Mouse (Mus musculus): ENCODE measurements around the gene Pop5. TPM values are rescaled to one million over a fixed set of nuclear protein-coding genes. Genes with fewer than 3 reads are reported as not detected.
A peak's percentile ranks its signal among the peaks of the same experiment; 100 is the strongest.

Pop5 gene
- polyA plus RNA-seq, 1 experiment from 2014 or later = 114 TPM

DNA sequence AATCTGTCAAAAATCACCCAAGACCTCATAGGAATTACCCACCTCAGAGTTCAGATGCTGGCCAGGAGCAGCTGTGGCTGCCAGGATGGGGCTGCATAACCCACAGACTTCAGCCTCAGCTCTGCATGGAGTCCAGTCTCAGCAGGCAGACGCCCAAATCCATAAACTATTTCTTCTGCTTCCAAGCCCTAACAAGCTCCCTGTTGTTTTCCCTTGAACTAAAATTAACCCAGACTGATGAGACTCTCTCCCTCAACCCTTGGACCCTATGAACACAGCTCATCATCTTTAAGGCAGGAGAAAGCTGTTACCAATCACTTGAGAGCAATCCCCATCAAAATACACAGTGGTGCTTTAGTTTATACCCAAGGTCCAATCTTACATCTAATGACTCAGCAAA is 19.8 kb downstream of the Pop5 start:
- H3K36me3 ChIP-seq (replicated peaks) = peaks cover 74% of the 10 kb centered on the region
- DNase-seq (ENCODE audit: low spot score) = no peak
- no peaks in the 10 kb centered on the region for H3K4me1 ChIP-seq
- 78% methylated on average over 1 of the region's 1 CpGs for WGBS
- H3K27ac ChIP-seq (replicated peaks) = no peak overlapping the region
- no peaks in the 10 kb centered on the region for H3K9me3 ChIP-seq
- H3K4me3 ChIP-seq = no peak overlapping the region
- H3K27me3 ChIP-seq (replicated peaks; ENCODE audit: low read depth, poor library complexity, severe bottlenecking) = no peaks in the 10 kb centered on the region

DNA sequence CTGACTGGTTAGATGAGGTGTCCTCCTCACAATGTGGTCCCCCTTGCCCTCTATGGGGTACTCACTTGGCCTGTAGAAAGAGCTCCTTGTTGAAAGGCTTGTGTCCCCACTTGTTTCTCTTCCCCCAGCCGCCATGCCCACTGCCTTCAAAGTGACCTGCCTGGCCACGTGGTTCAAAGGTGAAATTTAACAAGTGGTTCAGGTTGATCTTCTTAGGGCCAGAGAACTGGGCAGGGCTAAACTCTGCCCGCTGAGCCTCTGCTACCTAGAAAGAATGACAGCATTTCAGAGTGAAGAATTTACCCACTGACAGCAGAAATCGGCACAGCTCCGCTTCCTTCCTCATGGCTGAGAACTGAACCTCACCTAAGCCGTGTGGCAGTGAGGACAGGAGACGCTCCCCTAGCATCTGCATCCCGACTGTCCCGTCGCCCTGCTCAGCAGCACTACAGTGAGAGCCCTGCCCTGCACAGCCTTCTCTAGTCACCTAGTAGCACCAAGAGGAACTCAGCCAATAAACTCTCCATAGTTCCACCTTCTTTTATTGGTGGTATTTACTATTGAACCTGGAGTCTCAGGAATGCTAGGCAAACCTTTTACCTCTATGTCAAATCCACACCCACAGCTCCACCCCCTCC is 21.4 kb downstream of the Pop5 start:
- Histone ChIP-seq H3K4me3 (no peak overlapping the region), H3K27ac (replicated peaks) (no peak overlapping the region), H3K9me3 (no peaks in the 10 kb centered on the region), H3K27me3 (replicated peaks; ENCODE audit: low read depth, poor library complexity, severe bottlenecking) (no peaks in the 10 kb centered on the region), H3K4me1 (no peaks in the 10 kb centered on the region), H3K36me3 (replicated peaks) (peaks cover 70% of the 10 kb centered on the region)
- DNase-seq (ENCODE audit: low spot score) = no peak
- 91% methylated on average over 10 of the region's 10 CpGs for WGBS

DNA sequence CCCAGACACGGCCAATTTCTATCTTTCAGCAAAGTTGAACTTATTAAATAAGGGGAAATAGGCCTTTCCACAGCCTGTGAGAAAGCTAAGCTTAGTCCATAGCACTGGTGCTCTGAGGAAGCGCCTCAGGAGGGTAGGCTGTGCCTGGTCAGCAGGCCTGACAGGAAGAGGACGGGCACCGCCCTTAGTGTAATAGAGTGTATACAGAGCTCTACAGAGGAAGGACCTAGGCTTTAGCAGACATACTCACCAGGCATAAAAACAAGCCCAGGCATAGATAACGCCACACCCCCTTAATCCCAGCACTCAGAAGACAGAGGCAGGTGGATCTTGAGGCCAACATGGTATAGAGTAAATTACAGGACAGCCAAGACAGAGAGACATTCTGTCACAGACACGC is 24.7 kb downstream of the Pop5 start:
- H3K4me1 ChIP-seq = no peaks in the 10 kb centered on the region
- no peak for DNase-seq (ENCODE audit: low spot score)
- no peak overlapping the region for H3K27ac ChIP-seq (replicated peaks)
- H3K36me3 ChIP-seq (replicated peaks) = peaks cover 90% of the 10 kb centered on the region
- no peak overlapping the region for H3K4me3 ChIP-seq
- 87% methylated on average over 6 of the region's 6 CpGs for WGBS
- no peaks in the 10 kb centered on the region for H3K9me3 ChIP-seq
- no peaks in the 10 kb centered on the region for H3K27me3 ChIP-seq (replicated peaks; ENCODE audit: low read depth, poor library complexity, severe bottlenecking)

DNA sequence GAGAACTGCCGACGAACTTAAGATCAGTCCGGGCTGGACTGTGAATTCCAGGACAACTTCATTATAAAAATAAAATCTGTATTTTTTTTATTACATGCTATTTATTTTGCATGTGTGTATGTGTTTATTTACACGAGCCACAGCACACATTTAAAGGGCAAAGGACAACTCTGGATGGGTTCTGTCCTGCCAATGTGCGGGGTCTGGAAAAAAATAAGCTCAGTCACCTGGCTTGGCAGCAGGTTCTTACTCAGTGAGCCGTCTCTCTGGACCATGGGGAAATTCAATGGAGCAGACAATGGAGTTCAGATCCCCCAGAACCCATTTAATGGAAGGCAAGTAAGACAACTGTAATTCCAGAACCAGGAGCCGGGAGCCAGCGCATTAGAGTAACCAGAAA is 25.5 kb downstream of the Pop5 start:
- no peaks in the 10 kb centered on the region for H3K27me3 ChIP-seq (replicated peaks; ENCODE audit: low read depth, poor library complexity, severe bottlenecking)
- peaks cover 88% of the 10 kb centered on the region for H3K36me3 ChIP-seq (replicated peaks)
- H3K27ac ChIP-seq (replicated peaks) = no peak overlapping the region
- peaks cover 1% of the 10 kb centered on the region; the same call in 1 of the 2 replicates for H3K4me1 ChIP-seq
- WGBS = 90% methylated on average over 8 of the region's 8 CpGs
- no peaks in the 10 kb centered on the region for H3K9me3 ChIP-seq
- DNase-seq (ENCODE audit: low spot score) = no peak
- H3K4me3 ChIP-seq = no peak overlapping the region

DNA sequence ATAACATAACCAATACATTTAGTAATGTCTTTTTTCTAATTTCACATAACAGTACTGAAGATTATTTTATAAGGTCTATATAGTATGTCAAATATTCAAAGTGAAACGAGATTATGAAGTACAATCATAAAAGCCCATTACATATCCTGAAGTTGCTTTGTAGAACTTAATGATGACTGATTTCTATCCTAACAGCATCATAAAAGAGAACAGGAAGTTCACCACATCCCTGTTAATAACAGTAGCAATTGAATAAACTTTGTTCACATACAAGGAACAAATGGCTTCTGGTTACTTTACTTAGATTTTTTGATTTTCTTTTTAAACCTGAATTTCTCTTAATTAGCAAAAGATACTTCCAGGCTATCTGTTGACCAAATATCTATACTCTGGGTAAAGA is 26.2 kb downstream of the Pop5 start:
- H3K27me3 ChIP-seq (replicated peaks; ENCODE audit: low read depth, poor library complexity, severe bottlenecking) = no peaks in the 10 kb centered on the region
- no peak overlapping the region for H3K27ac ChIP-seq (replicated peaks)
- no peaks in the 10 kb centered on the region for H3K9me3 ChIP-seq
- peaks cover 5% of the 10 kb centered on the region; the same call in 1 of the 2 replicates for H3K4me1 ChIP-seq
- DNase-seq (ENCODE audit: low spot score) = no peak
- whole genome bisulfite sequencing = 83% methylated on average over 1 of the region's 1 CpGs
- no peak overlapping the region for H3K4me3 ChIP-seq
- H3K36me3 ChIP-seq (replicated peaks) = peaks cover 88% of the 10 kb centered on the region

DNA sequence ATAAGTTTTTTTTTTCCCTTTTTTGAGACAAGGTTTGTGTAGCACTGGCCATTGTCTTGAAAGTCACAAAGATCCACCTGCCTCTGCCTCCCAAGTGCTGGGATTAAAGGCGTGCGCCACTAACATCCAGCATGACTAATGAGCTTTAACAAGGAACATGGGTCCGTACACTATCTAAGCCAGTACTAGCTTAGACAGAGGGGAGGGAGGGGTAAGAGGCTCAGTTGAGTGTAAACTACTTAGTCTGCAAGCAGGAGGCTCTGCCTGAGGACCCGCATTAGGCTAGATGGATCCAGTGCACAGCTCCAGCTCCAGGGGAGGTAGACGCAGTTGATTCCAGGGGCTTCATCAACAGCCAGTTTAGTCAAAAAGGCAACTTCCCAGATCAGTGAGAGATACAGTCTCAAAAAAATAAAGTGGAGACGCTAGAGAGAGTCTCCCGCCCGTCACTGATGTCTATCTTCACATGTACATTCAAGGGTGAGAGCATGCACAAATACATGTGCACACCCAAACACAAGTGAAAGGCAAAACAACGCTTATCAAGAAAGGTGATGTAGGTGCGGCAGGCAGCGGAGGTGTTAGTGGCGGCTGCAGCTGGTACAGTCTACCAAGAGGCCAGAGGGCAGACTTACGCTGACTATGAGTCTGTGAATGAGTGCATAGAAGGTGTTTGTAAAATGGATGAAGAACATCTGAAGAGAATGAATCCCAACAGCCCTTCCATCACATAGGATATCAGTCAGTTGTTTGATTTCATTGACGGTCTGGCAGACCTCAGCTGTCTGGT is 27.1 kb downstream of the Pop5 start:
- 94% methylated on average over 14 of the region's 14 CpGs for WGBS
- Histone ChIP-seq H3K4me3 (no peak overlapping the region), H3K36me3 (replicated peaks) (peaks cover 88% of the 10 kb centered on the region), H3K27me3 (replicated peaks; ENCODE audit: low read depth, poor library complexity, severe bottlenecking) (no peaks in the 10 kb centered on the region), H3K4me1 (peaks cover 5% of the 10 kb centered on the region; the same call in 1 of the 2 replicates), H3K9me3 (no peaks in the 10 kb centered on the region), H3K27ac (replicated peaks) (no peak overlapping the region)
- no peak for DNase-seq (ENCODE audit: low spot score)

DNA sequence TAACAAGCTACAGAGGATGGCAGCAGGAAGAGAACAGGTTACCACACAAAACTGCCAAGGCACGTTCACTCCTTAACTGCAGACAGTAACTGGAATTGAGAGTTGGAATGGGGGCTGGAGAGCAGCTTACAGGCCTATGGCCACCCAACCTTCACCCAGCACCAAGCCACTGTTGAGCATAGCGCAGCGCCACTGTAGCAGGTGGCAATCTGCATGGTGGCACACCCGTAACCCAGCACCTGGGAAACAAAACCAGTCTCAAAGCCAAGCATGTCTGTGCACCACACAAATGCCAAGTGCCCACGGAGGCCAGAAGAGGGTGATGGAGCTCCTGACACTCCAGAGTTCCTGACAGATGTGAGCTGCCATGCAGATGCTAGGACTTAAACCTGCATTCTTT is 30.7 kb downstream of the Pop5 start:
- no peak overlapping the region; the same call in 1 of the 2 replicates for H3K4me3 ChIP-seq
- H3K36me3 ChIP-seq (replicated peaks) = peaks cover 75% of the 10 kb centered on the region
- H3K4me1 ChIP-seq = peaks cover 29% of the 10 kb centered on the region
- no peak for DNase-seq (ENCODE audit: low spot score)
- no peaks in the 10 kb centered on the region for H3K9me3 ChIP-seq
- no peak overlapping the region for H3K27ac ChIP-seq (replicated peaks)
- no peaks in the 10 kb centered on the region for H3K27me3 ChIP-seq (replicated peaks; ENCODE audit: low read depth, poor library complexity, severe bottlenecking)
- WGBS = 91% methylated on average over 5 of the region's 5 CpGs

DNA sequence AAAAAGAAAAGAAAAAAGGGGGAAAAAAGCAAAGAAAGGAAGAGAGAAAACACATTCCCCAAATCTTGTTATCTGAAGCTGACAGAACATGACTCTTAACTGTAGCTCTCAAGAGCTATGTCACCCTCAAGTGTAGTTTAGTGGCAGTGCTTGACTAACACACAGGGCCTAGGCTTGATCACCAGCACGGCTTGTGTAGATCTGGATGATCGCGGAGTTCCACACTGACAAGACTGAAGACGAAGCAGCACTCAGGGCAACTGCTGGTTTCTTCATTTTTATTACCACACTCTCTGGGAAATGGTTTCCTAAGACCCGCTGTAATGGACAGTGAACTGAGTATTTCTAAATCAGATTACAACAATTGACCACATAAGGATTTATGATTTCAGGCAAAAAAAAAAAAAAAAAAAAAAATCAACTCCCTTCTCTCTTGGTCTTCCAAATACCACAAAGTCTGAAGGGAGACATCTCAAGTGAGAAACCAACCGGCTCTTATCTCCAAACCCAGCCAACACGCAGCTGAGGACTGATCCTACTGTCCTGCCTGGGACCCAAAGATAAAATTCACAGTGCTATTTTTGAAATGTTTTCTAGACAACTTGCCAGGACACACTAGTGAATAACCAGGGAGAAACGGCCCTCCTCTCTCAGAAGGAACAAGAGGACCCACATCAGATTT is 31.3 kb downstream of the Pop5 start:
- H3K4me1 ChIP-seq = peaks cover 32% of the 10 kb centered on the region
- H3K27me3 ChIP-seq (replicated peaks; ENCODE audit: low read depth, poor library complexity, severe bottlenecking) = no peaks in the 10 kb centered on the region
- WGBS = 93% methylated on average over 8 of the region's 8 CpGs
- peaks cover 75% of the 10 kb centered on the region for H3K36me3 ChIP-seq (replicated peaks)
- H3K4me3 ChIP-seq = no peak overlapping the region; the same call in 1 of the 2 replicates
- no peak overlapping the region for H3K27ac ChIP-seq (replicated peaks)
- H3K9me3 ChIP-seq = no peaks in the 10 kb centered on the region
- DNase-seq (ENCODE audit: low spot score) = no peak

DNA sequence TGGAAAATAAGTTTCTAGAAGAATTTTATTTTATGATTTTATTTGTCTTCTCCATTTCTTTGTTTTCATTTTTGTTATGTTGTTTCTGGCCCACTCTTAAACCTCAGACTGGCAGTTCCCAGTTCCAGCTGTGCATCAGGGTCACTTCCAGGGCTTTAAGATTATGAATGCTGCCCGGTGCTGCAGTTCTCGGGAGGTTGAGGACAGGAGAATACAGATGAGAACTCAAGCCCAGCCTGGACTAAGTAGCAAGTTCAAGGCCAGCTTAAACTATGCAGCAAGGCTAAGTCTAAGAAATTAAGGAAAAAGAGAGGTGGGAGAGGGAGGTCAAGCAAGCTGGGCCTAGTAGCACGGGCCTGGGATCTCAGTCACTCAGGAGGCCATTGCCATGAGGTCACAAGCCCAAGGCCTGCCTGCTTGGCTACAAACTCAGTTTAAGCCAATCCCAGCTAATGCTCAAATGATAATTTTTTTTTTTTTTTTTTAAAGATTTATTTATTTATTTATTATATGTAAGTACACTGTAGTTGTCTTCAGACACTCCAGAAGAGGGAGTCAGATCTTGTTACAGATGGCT is 31.9 kb downstream of the Pop5 start:
- 87% methylated on average over 3 of the region's 3 CpGs for WGBS
- no peak overlapping the region for H3K27ac ChIP-seq (replicated peaks)
- peaks cover 32% of the 10 kb centered on the region for H3K4me1 ChIP-seq
- no peak overlapping the region for H3K4me3 ChIP-seq
- DNase-seq (ENCODE audit: low spot score) = no peak
- peaks cover 69% of the 10 kb centered on the region for H3K36me3 ChIP-seq (replicated peaks)
- no peaks in the 10 kb centered on the region for H3K9me3 ChIP-seq
- H3K27me3 ChIP-seq (replicated peaks; ENCODE audit: low read depth, poor library complexity, severe bottlenecking) = no peaks in the 10 kb centered on the region

DNA sequence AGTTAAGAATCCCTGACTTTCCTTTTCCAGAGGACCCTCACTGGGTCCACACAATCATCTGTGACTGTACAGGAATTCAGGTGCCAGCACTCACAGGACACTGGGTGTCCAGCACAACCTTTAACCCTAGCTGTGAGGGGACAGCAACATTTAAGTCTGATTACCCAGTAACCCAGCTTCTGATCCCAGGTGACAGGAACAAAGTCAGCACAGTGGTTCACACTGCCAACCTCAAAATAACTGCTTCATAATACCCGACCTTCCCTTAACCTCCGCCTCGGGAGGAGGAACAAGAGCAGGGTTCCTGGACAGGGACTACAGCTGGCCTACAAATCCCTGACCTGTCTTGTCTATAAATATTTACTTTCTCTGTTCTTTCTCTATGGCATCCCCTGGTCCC is 32.6 kb downstream of the Pop5 start:
- WGBS = 77% methylated on average over 3 of the region's 3 CpGs

DNA sequence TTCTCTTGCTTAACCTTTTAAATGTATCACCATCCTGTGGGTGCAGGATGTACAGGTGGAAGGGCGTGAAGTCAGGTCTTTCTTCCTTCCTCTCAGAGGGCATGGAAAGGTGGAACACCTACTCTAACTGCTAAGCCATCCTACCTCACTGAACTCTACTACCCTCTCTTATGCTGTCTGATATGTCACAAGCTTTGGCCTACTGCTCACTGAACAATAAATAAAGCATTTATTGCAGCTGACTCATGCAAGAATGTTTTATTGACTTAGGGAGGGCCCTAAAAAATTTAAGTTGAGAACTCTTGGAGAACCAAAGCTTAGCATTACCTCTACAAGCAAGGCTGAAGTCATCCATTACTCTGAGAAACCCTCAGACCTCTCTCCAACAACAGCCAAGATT is 34.3 kb downstream of the Pop5 start:
- DNase-seq (ENCODE audit: low spot score) = no peak
- WGBS = 92% methylated on average over 1 of the region's 1 CpGs
- Histone ChIP-seq H3K27ac (replicated peaks) (no peak overlapping the region), H3K4me3 (peak overlapping the region; percentile 100; the same call in 1 of the 2 replicates), H3K27me3 (replicated peaks; ENCODE audit: low read depth, poor library complexity, severe bottlenecking) (no peaks in the 10 kb centered on the region), H3K4me1 (peaks cover 41% of the 10 kb centered on the region), H3K36me3 (replicated peaks) (peaks cover 47% of the 10 kb centered on the region), H3K9me3 (no peaks in the 10 kb centered on the region)

More for the DNA sequence above, 32.6 kb downstream of the Pop5 start:
- Histone ChIP-seq H3K27ac (replicated peaks) (no peak overlapping the region), H3K27me3 (replicated peaks; ENCODE audit: low read depth, poor library complexity, severe bottlenecking) (no peaks in the 10 kb centered on the region), H3K9me3 (no peaks in the 10 kb centered on the region), H3K4me3 (no peak overlapping the region), H3K36me3 (replicated peaks) (peaks cover 62% of the 10 kb centered on the region), H3K4me1 (peaks cover 36% of the 10 kb centered on the region)
- no peak for DNase-seq (ENCODE audit: low spot score)

DNA sequence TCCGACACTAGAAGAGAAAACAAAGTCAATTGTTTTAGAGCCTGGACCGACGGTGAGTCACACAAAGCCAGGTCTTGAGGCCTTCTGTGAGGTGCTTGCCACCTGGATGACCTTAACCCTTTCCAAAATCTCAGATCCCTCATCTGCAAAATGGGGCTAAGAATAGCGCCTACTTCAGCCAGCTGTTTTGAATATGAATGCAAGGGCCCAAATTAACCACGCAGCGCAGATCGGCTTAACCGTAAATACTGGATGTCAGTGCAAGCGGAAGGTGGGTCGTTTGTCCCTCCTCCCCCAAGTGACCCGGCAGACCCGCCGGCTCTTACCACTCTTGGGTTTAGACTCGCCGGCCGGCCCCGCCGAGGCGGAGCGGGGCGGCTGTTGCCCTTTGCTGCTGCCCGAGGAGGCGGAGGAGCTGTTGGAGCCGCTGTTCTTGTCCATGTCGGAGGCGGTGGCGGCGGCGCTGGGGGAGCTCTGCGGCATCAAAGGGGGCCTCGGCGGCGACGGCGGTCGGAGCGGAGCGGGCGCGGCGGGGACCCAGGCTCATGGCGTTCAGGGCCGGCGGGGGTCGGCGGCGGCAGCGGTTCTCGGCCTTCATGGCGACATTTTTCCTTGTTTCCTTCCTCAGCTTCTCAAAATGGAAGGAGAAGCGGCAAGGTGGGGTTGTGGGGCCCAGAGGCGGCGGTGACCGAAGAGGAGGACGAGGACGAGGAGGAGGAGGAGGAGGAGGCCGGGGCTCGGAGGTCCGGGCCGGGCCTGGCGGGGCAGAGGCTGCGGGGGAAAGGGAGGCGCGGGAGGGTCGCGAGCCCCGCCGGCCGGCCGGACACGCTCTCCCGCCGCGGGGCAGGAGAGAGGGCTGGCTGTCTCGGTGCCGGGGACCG is 36.5 kb downstream of the Pop5 start:
- Histone ChIP-seq H3K9me3 (no peaks in the 10 kb centered on the region), H3K27ac (replicated peaks) (peak overlapping the region; percentile 92), H3K4me1 (peaks cover 36% of the 10 kb centered on the region), H3K27me3 (replicated peaks; ENCODE audit: low read depth, poor library complexity, severe bottlenecking) (no peaks in the 10 kb centered on the region), H3K36me3 (replicated peaks) (peaks cover 29% of the 10 kb centered on the region), H3K4me3 (peak overlapping the region; percentile 100)
- peak; percentile 69 for DNase-seq (ENCODE audit: low spot score)
- under 1% methylated on average over 77 of the region's 77 CpGs for WGBS
